Mouse (Mus musculus) liver, embryonic 18 days (tissue): ENCODE data around the gene Cldn12. TPM values are rescaled to one million over a fixed set of nuclear protein-coding genes. Genes with fewer than 3 reads are reported as not detected.

Source experiments
- polyA plus RNA-seq: library from polyadenylated mRNA; depleted of rRNA; stranded (reverse); fragments of >200 nt; gene quantifications from 2 replicates; pipeline ENCODE4 v1.2.3, GENCODE M21; 2012; rRNA removed

Gene Cldn12
- polyA plus RNA-seq, result 13.6 and 15.7 TPM in 2 replicates

GRCm38 (mm10) chr5:5514196-5515076 lies at the start of gene Cldn12:
Cldn12 (minus strand) TSS chr5:5514958.

GRCm38 (mm10) chr5:5559079-5559740 lies 44.5 kb upstream of the Cldn12 start, which contains the start of gene Gtpbp10:
Gtpbp10 (minus strand) TSS chr5:5559538.

GRCm38 (mm10) chr5:5479043-5479442 lies 35.7 kb downstream of the Cldn12 start, which contains the start of gene 1700015F17Rik:
1700015F17Rik (minus strand) TSS chr5:5479143.

Other genes starting within 250 kb of the Cldn12 start
- gene Cdk14, start 94.6 kb downstream of the Cldn12 start, polyA plus RNA-seq, result 0.68 and 0.90 TPM in 2 replicates
- not detected in 2 replicates for gene 1700015F17Rik, start 35.8 kb downstream of the Cldn12 start, polyA plus RNA-seq
- gene Gtpbp10, start 44.6 kb upstream of the Cldn12 start, polyA plus RNA-seq, result 5.1 and 5.3 TPM in 2 replicates
- gene Gm8773, start 58.8 kb upstream of the Cldn12 start, polyA plus RNA-seq, result 0.07 and 0.14 TPM in 2 replicates
- gene Cfap69, start 149.3 kb upstream of the Cldn12 start, polyA plus RNA-seq, result 1.3 and 1.5 TPM in 2 replicates
- 3.8 and 4.2 TPM in 2 replicates for gene Steap2, start 179.6 kb upstream of the Cldn12 start, polyA plus RNA-seq
- 0.88 and 0.93 TPM in 2 replicates for gene Steap1, start 234.4 kb upstream of the Cldn12 start, polyA plus RNA-seq